Mouse (Mus musculus): ENCODE measurements around the gene Apom. TPM values are rescaled to one million over a fixed set of nuclear protein-coding genes. Genes with fewer than 3 reads are reported as not detected.
"Not testable (repeated sequence)": the region's sequence is repeated elsewhere in the genome, so short reads cannot be mapped to it uniquely, and the experiment has no call there.

Gene Apom
- polyA plus RNA-seq, 1 experiment from 2014 or later: 1.4 TPM

DNA sequence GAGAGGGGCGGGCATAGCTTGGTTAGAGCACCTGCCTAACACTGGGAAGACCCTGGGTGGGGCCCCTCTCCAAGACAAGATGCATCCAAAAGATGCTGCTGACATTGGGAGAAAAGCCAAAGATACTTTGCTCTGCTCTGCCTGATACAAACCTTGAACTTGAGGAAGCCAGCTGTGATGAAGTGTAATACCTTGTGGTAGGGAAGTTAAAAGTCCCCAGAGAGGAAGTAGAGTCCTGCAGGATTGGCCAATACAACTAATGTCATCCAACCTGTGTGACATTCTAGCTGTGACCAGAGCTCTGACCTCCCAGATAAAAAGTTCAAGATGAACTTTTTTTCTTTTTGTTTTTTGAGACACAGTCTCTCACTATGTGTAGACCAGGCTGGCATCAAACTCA lies 6.8 kb downstream of the Apom start:
- Histone ChIP-seq H3K27me3 (ENCODE audit: control insufficient read depth, insufficient read depth, low read depth, low read length) (no peaks in the 10 kb centered on the region), H3K36me3 (ENCODE audit: control insufficient read depth, insufficient read depth, low read length) (no peaks in the 10 kb centered on the region; the same call in 1 of the 2 replicates), H3K4me2 (ENCODE audit: low read depth, low read length) (peak overlapping the region; percentile 59; the same call in 1 of the 2 replicates), H3K9me3 (ENCODE audit: control insufficient read depth, low read length) (no peaks in the 10 kb centered on the region), H3K9ac (ENCODE audit: low read length) (peak overlapping the region; percentile 78), H3K4me1 (replicated peaks; ENCODE audit: control insufficient read depth, insufficient read depth, low read length) (peaks cover 23% of the 10 kb centered on the region), H3K27ac (ENCODE audit: low read length) (peak overlapping the region; percentile 13; the same call in 1 of the 2 replicates), H3K4me3 (ENCODE audit: low read length) (no peak overlapping the region; the same call in 1 of the 2 replicates)
- no peak for ATAC-seq (ENCODE audit: low read depth)
- 86% methylated on average over 1 of the region's 1 CpGs for WGBS

- 85% methylated on average over 12 of the region's 12 CpGs for WGBS
- H3K4me1 ChIP-seq (replicated peaks; ENCODE audit: control insufficient read depth, insufficient read depth, low read length): peaks cover 28% of the 10 kb centered on the region
Measured at GRCm38 (mm10) chr17:35124261-35124896, 7.5 kb downstream of the Apom start.

DNA sequence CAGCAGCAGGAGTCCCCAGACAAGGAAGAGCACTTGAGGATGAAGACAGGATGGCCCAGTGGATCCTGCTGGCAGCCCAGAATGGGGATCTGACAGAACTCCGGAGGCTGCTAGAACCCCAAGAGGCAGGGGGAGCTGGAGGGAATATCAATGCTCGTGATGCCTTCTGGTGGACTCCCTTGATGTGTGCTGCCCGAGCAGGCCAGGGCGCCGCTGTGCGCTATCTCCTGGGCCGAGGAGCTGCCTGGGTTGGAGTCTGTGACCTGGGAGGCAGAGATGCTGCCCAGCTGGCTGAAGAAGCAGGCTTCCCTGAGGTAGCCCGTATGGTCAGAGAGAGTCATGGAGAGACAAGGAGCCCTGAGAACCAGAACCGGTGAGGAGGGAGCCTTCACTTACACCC lies 8.6 kb downstream of the Apom start:
- H3K9me3 ChIP-seq (ENCODE audit: control insufficient read depth, low read length); H3K4me3 ChIP-seq (ENCODE audit: low read length); H3K4me2 ChIP-seq (ENCODE audit: low read depth, low read length); H3K36me3 ChIP-seq (ENCODE audit: control insufficient read depth, insufficient read depth, low read length); H3K27ac ChIP-seq (ENCODE audit: low read length); ATAC-seq (ENCODE audit: low read depth); H3K27me3 ChIP-seq (ENCODE audit: control insufficient read depth, insufficient read depth, low read depth, low read length); H3K9ac ChIP-seq (ENCODE audit: low read length): not testable (repeated sequence)
- 86% methylated on average over 9 of the region's 9 CpGs for WGBS
- H3K4me1 ChIP-seq (replicated peaks; ENCODE audit: control insufficient read depth, insufficient read depth, low read length): peaks cover 28% of the 10 kb centered on the region

More at GRCm38 (mm10) chr17:35124261-35124896, 7.5 kb downstream of the Apom start:
- H3K4me2 ChIP-seq (ENCODE audit: low read depth, low read length); H3K27ac ChIP-seq (ENCODE audit: low read length); H3K27me3 ChIP-seq (ENCODE audit: control insufficient read depth, insufficient read depth, low read depth, low read length); H3K9me3 ChIP-seq (ENCODE audit: control insufficient read depth, low read length); H3K4me3 ChIP-seq (ENCODE audit: low read length); ATAC-seq (ENCODE audit: low read depth); H3K9ac ChIP-seq (ENCODE audit: low read length); H3K36me3 ChIP-seq (ENCODE audit: control insufficient read depth, insufficient read depth, low read length): not testable (repeated sequence)

GRCm38 (mm10) chr17:35121871-35122303 lies 10.0 kb downstream of the Apom start, which contains the start of gene Csnk2b:
Gene Csnk2b (minus strand): TSS chr17:35122053.
- no peaks in the 10 kb centered on the region for H3K9me3 ChIP-seq (ENCODE audit: control insufficient read depth, low read length)

DNA sequence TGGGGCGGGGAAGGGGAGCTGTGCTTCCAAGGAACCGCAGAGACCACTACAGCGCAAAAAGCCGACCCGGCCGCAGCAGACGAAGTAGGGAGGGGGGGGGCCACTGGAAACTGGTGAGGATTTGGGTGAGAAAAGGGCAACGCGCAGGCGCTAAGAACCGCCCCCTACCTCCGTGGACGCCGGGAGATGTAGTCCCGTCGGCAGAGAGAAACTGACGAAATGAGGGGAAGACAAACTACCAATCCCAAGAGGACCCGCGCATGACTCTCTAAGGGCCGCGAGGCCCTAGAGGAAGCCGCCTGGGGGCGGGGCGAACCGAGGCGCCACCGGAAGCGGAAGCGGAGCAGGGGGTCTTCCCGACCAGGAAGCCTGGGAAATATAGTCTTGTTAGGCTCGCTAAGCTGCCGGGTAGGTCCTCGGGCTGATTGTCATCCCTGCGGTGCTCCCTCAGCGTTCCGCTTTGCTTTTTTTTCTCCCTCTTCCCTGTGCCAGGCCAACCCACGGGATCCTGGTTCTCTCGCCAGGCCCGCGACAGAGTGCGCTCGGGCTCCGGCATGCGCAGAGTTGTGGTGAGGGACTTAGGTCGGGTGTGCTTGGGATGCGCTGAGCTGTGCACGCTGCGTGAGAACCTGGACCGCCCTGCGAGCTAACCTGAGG lies 10.6 kb downstream of the Apom start, which contains the start of gene Gpank1:
Gene Gpank1, plus strand, starts transcription at position 313 of the 657 bp plus-strand sequence.
- no peaks in the 10 kb centered on the region for H3K9me3 ChIP-seq (ENCODE audit: control insufficient read depth, low read length)
- peaks cover 21% of the 10 kb centered on the region for H3K36me3 ChIP-seq (ENCODE audit: control insufficient read depth, insufficient read depth, low read length)
- peak within 1 kb of the TSS; percentile 89 for H3K27ac ChIP-seq (ENCODE audit: low read length)
- H3K4me3 ChIP-seq (ENCODE audit: low read length): peak within 1 kb of the TSS; percentile 85
- no peaks in the 10 kb centered on the region for H3K27me3 ChIP-seq (ENCODE audit: control insufficient read depth, insufficient read depth, low read depth, low read length)
- H3K9ac ChIP-seq (ENCODE audit: low read length): peak within 1 kb of the TSS; percentile 92
- peak within 1 kb of the TSS; percentile 96 for H3K4me2 ChIP-seq (ENCODE audit: low read depth, low read length)
- peak; percentile 96 for ATAC-seq (ENCODE audit: low read depth)
- 0% methylated on average over 50 of the region's 50 CpGs for WGBS
- H3K4me1 ChIP-seq (replicated peaks; ENCODE audit: control insufficient read depth, insufficient read depth, low read length): peaks cover 18% of the 10 kb centered on the region

More at GRCm38 (mm10) chr17:35121871-35122303, 10.0 kb downstream of the Apom start, which contains the start of gene Csnk2b:
- Histone ChIP-seq H3K9ac (ENCODE audit: low read length) (peak within 1 kb of the TSS; percentile 92), H3K27me3 (ENCODE audit: control insufficient read depth, insufficient read depth, low read depth, low read length) (no peaks in the 10 kb centered on the region), H3K4me2 (ENCODE audit: low read depth, low read length) (peak within 1 kb of the TSS; percentile 96), H3K4me1 (replicated peaks; ENCODE audit: control insufficient read depth, insufficient read depth, low read length) (peaks cover 21% of the 10 kb centered on the region), H3K36me3 (ENCODE audit: control insufficient read depth, insufficient read depth, low read length) (peaks cover 18% of the 10 kb centered on the region), H3K27ac (ENCODE audit: low read length) (peak within 1 kb of the TSS; percentile 89), H3K4me3 (ENCODE audit: low read length) (peak within 1 kb of the TSS; percentile 85)
- WGBS: under 1% methylated on average over 19 of the region's 19 CpGs
- no peak; the same call in 1 of the 2 replicates for ATAC-seq (ENCODE audit: low read depth)

GRCm38 (mm10) chr17:35120745-35121142 lies 11.1 kb downstream of the Apom start:
- Histone ChIP-seq H3K4me3 (ENCODE audit: low read length) (peak overlapping the region; percentile 85), H3K4me2 (ENCODE audit: low read depth, low read length) (peak overlapping the region; percentile 91), H3K4me1 (replicated peaks; ENCODE audit: control insufficient read depth, insufficient read depth, low read length) (peaks cover 18% of the 10 kb centered on the region), H3K27me3 (ENCODE audit: control insufficient read depth, insufficient read depth, low read depth, low read length) (no peaks in the 10 kb centered on the region), H3K9me3 (ENCODE audit: control insufficient read depth, low read length) (no peaks in the 10 kb centered on the region), H3K9ac (ENCODE audit: low read length) (peak overlapping the region; percentile 92), H3K36me3 (ENCODE audit: control insufficient read depth, insufficient read depth, low read length) (peaks cover 24% of the 10 kb centered on the region), H3K27ac (ENCODE audit: low read length) (peak overlapping the region; percentile 66)
- under 1% methylated on average over 33 of the region's 33 CpGs for WGBS
- peak; percentile 2; the same call in 1 of the 2 replicates for ATAC-seq (ENCODE audit: low read depth)

DNA sequence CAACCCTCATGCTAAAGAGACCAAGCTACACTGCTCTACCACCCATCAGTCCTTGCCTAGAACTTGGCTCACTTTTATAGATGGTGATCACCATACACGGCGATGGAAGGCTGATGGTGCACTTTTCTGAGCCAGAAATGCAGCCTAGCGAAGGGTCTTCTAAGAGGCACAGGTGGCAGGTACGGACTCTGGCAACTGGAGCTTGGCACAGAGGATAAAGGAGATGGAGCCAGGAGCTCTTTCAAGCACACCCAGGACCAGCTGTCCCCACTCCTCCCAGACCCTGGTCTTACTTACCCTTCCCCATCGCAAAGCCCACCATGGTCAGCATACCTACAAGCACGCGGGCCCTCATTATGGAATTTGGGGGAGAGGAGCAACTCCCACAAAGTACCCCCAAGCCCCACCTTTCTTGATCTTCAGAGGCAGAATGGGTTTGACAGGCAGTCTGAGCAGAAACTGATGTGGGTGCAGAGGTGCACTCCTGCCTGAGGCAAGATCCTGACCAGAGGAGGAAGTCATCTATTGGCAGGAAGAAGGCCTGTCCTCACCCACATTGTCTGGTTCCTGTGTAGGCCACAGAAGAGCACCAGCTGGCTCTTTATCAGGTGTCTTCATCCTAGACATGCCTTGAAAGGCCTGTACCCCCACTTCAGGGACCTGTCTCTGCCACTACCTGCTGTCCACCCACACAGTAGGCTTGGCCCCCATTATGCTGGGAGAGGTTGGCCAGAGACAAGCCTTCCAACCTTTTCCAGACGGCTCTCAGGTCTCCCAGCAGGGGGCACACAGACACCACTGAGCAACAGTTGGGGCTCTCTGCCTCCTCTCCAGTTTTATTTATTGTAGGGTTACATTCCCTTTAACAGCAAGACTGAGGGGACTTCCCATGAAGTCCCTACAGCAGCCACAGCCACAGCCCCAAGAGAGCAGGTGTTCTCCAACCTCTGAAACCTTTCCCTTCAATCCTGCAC lies 16.5 kb downstream of the Apom start, which contains the start of gene Ly6g5b:
Gene Ly6g5b, minus strand, starts transcription at position 383 of the 974 bp plus-strand sequence.
- Histone ChIP-seq H3K36me3 (ENCODE audit: control insufficient read depth, insufficient read depth, low read length) (peaks cover 32% of the 10 kb centered on the region), H3K9ac (ENCODE audit: low read length) (no peak within 1 kb of the TSS), H3K4me1 (replicated peaks; ENCODE audit: control insufficient read depth, insufficient read depth, low read length) (peaks cover 8% of the 10 kb centered on the region), H3K27me3 (ENCODE audit: control insufficient read depth, insufficient read depth, low read depth, low read length) (no peaks in the 10 kb centered on the region), H3K4me3 (ENCODE audit: low read length) (no peak within 1 kb of the TSS), H3K27ac (ENCODE audit: low read length) (no peak within 1 kb of the TSS), H3K9me3 (ENCODE audit: control insufficient read depth, low read length) (no peaks in the 10 kb centered on the region), H3K4me2 (ENCODE audit: low read depth, low read length) (no peak within 1 kb of the TSS)
- ATAC-seq (ENCODE audit: low read depth): no peak
- whole genome bisulfite sequencing: 81% methylated on average over 8 of the region's 8 CpGs

GRCm38 (mm10) chr17:35111774-35112173 lies 20.1 kb downstream of the Apom start:
- Histone ChIP-seq H3K27ac (ENCODE audit: low read length) (no peak overlapping the region; the same call in 1 of the 2 replicates), H3K4me2 (ENCODE audit: low read depth, low read length) (no peak overlapping the region), H3K9me3 (ENCODE audit: control insufficient read depth, low read length) (no peaks in the 10 kb centered on the region), H3K4me3 (ENCODE audit: low read length) (no peak overlapping the region), H3K4me1 (replicated peaks; ENCODE audit: control insufficient read depth, insufficient read depth, low read length) (no peaks in the 10 kb centered on the region), H3K36me3 (ENCODE audit: control insufficient read depth, insufficient read depth, low read length) (peaks cover 13% of the 10 kb centered on the region), H3K27me3 (ENCODE audit: control insufficient read depth, insufficient read depth, low read depth, low read length) (no peaks in the 10 kb centered on the region), H3K9ac (ENCODE audit: low read length) (no peak overlapping the region)
- 56% methylated on average over 9 of the region's 9 CpGs for WGBS
- 0 out of 2 replicates have a peak, but pooled peaks have one; percentile 27 for ATAC-seq (ENCODE audit: low read depth)

Measured in lung, embryonic 16.5 days (tissue).